Mouse (Mus musculus) neutrophil, adult 59 days (primary cell): ENCODE measurements around the gene Zscan4c. TPM values are rescaled to one million over a fixed set of nuclear protein-coding genes. Genes with fewer than 3 reads are reported as not detected.

Source experiments
- total RNA-seq, 2 experiments: library from RNA; stranded (reverse); gene quantifications; 1 replicate in 1 of 2; 2 replicates in 1 of 2; pipeline ENCODE4 v1.2.4; 2023

Gene Zscan4c
- not detected for total RNA-seq

DNA sequence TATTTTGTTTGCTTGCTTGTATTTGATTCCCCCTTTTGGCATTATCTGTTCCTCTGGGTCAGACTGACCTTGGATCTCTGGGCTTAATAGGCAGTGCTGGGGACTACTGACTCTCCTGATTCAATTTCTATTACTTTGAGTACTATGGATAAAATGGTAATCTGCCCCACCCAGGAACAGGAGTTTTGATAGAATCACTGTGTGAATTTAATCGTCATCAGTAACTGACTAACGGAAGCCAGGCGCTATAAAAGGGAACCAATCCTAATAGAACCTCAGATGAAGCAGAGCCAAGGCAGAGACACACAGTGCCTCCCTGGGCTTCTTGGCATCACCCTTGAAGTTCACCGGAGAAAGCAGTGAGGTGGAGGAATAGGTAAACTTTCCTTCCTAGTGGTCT, at the start of gene Zscan4c:
Gene Zscan4c (plus strand): TSS at position 301 of the 400 bp plus-strand sequence.

Other genes starting within 250 kb of the Zscan4c start
- gene Zscan4b, start 100.7 kb upstream of the Zscan4c start, total RNA-seq = not detected
- gene Zscan4-ps1, start 63.9 kb downstream of the Zscan4c start, total RNA-seq = not detected
- gene Zscan4d, start 160.4 kb downstream of the Zscan4c start, total RNA-seq = not detected